Mouse (Mus musculus) intestine, postnatal 0 days (tissue): ENCODE measurements around the gene Gan. TPM values are rescaled to one million over a fixed set of nuclear protein-coding genes. Genes with fewer than 3 reads are reported as not detected.
A peak's percentile ranks its signal among the peaks of the same experiment; 100 is the strongest.

Experiments
- ATAC-seq: fragments of 200-750 bp; cut with Nextera tagmentation; 2 replicates; pipeline ENCODE4 v1.8.0; 2017; ENCODE audit warnings: mild to moderate bottlenecking, moderate TSS enrichment, moderate library complexity
- H3K27ac ChIP-seq: fragments of 300-500 bp; sonication (generic); 2 replicates; pipeline ENCODE4 v1.5.1; 2014; ENCODE audit warnings: mild to moderate bottlenecking, low read depth, low read length, moderate library complexity
- H3K27me3 ChIP-seq: fragments of 300-500 bp; sonication (generic); replicated peaks from 2 replicates; pipeline ENCODE4 v1.6.1; 2014; ENCODE audit warnings: low read length, mixed read lengths; ENCODE audit not compliant: control insufficient read depth, insufficient read depth
- H3K36me3 ChIP-seq: fragments of 300-500 bp; sonication (generic); 2 replicates; pipeline ENCODE4 v1.6.1; 2014; ENCODE audit warnings: mild to moderate bottlenecking, moderate library complexity; ENCODE audit not compliant: control insufficient read depth, insufficient read depth
- H3K4me1 ChIP-seq: fragments of 300-500 bp; sonication (generic); replicated peaks from 2 replicates; pipeline ENCODE4 v1.6.1; 2014; ENCODE audit warnings: antibody characterized with exemption, low read length, mixed read lengths; ENCODE audit not compliant: control insufficient read depth, insufficient read depth
- H3K4me2 ChIP-seq: fragments of 300-500 bp; sonication (generic); replicated peaks from 2 replicates; pipeline ENCODE4 v1.6.1; 2014; ENCODE audit warnings: low read depth, mild to moderate bottlenecking, moderate library complexity
- H3K4me3 ChIP-seq: fragments of 300-500 bp; sonication (generic); 2 replicates; pipeline ENCODE4 v1.5.1; 2014; ENCODE audit warnings: low read depth, low read length
- H3K9ac ChIP-seq: fragments of 300-500 bp; sonication (generic); 2 replicates; pipeline ENCODE4 v1.6.1; 2014; ENCODE audit warnings: mild to moderate bottlenecking, low read depth, low read length
- H3K9me3 ChIP-seq: fragments of 300-500 bp; sonication (generic); 2 replicates; pipeline ENCODE4 v1.6.1; 2016; ENCODE audit warnings: mixed run types; ENCODE audit not compliant: control insufficient read depth
- CTCF ChIP-seq: sonication (generic); IDR thresholded peaks from 2 replicates; pipeline ENCODE4 v1.5.1; 2016; ENCODE audit warnings: low read depth, mild to moderate bottlenecking, control low read depth, antibody characterized with exemption, moderate library complexity
- WGBS: fragments of 180-500 bp; shearing (Covaris S2); extraction: QIAGEN DNeasy Blood & Tissue Kit; methylation state at CpG from one replicate; pipeline ENCODE4 v1.1.7; 2014; 5-methylcytosine and 5-hydroxymethylcytosine counted together
- polyA plus RNA-seq: library from polyadenylated mRNA; unstranded; fragments of >200 nt; fragmentation: Nextera tagmentation; extraction: Ambion mirVana; gene quantifications from 2 replicates; pipeline ENCODE4 v1.2.1, GENCODE M21; 2015

The Gan gene
- polyA plus RNA-seq, 1 experiment from 2014 or later = 1.1 TPM

GRCm38 (mm10) chr8:117174536-117174935 is 16.6 kb downstream of the Gan start:
- no peak for TF ChIP-seq CTCF
- 0 out of 2 replicates have a peak, but pooled peaks cover 3% of the 10 kb centered on the region for H3K4me1 ChIP-seq
- no peaks in the 10 kb centered on the region for H3K9me3 ChIP-seq
- H3K36me3 ChIP-seq = peaks cover 8% of the 10 kb centered on the region; the same call in 1 of the 2 replicates
- 90% methylated on average over 5 of the region's 5 CpGs for WGBS
- no peak overlapping the region for H3K9ac ChIP-seq
- ATAC-seq = no peak
- no peak overlapping the region for H3K4me2 ChIP-seq
- H3K27ac ChIP-seq = no peak overlapping the region
- no peak overlapping the region for H3K4me3 ChIP-seq
- no peaks in the 10 kb centered on the region for H3K27me3 ChIP-seq

DNA sequence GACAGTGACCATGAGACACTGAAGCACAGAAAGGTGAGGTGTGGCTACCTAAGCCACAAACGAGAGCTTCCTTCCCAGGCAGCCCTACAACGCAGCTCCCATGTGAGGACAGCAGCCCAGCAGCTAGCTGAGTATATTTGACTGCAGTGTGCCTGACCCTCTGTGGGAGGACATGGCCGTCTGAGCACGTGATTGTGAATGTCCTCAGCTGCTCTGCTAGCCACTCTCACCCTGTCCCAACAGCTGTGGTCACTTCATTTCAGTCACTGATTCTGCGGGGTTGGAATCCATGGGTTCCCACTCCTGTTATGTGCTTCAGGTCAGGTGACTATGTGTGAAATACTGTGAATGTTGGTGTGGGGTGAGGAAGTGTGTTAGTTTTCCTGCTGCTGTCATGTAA is 18.4 kb downstream of the Gan start:
- Histone ChIP-seq H3K4me3 (no peak overlapping the region), H3K27me3 (no peaks in the 10 kb centered on the region), H3K4me2 (no peak overlapping the region), H3K36me3 (peaks cover 8% of the 10 kb centered on the region; the same call in 1 of the 2 replicates), H3K9me3 (no peaks in the 10 kb centered on the region), H3K9ac (no peak overlapping the region), H3K27ac (no peak overlapping the region), H3K4me1 (0 out of 2 replicates have a peak, but pooled peaks cover 3% of the 10 kb centered on the region)
- TF ChIP-seq CTCF = no peak
- WGBS = 74% methylated on average over 5 of the region's 5 CpGs
- ATAC-seq = no peak

GRCm38 (mm10) chr8:117177236-117177635 is 19.3 kb downstream of the Gan start:
- no peak for TF ChIP-seq CTCF
- peaks cover 8% of the 10 kb centered on the region; the same call in 1 of the 2 replicates for H3K36me3 ChIP-seq
- no peaks in the 10 kb centered on the region for H3K9me3 ChIP-seq
- 0 out of 2 replicates have a peak, but pooled peaks cover 3% of the 10 kb centered on the region for H3K4me1 ChIP-seq
- no peak overlapping the region for H3K4me3 ChIP-seq
- WGBS = 73% methylated on average over 7 of the region's 7 CpGs
- H3K9ac ChIP-seq = no peak overlapping the region
- no peak for ATAC-seq
- no peaks in the 10 kb centered on the region for H3K27me3 ChIP-seq
- H3K27ac ChIP-seq = no peak overlapping the region
- H3K4me2 ChIP-seq = no peak overlapping the region

GRCm38 (mm10) chr8:117178039-117178438 is 20.1 kb downstream of the Gan start:
- Histone ChIP-seq H3K27ac (no peak overlapping the region), H3K27me3 (no peaks in the 10 kb centered on the region), H3K9ac (no peak overlapping the region), H3K9me3 (no peaks in the 10 kb centered on the region), H3K4me2 (no peak overlapping the region), H3K4me1 (no peaks in the 10 kb centered on the region), H3K4me3 (no peak overlapping the region), H3K36me3 (peaks cover 11% of the 10 kb centered on the region; the same call in 1 of the 2 replicates)
- peak; percentile 42 for TF ChIP-seq CTCF
- WGBS = 85% methylated on average over 2 of the region's 2 CpGs
- ATAC-seq = no peak

- Histone ChIP-seq H3K27me3 (no peaks in the 10 kb centered on the region), H3K9me3 (no peaks in the 10 kb centered on the region), H3K4me2 (no peak overlapping the region), H3K9ac (no peak overlapping the region), H3K4me3 (no peak overlapping the region), H3K4me1 (no peaks in the 10 kb centered on the region), H3K36me3 (peaks cover 17% of the 10 kb centered on the region; the same call in 1 of the 2 replicates), H3K27ac (no peak overlapping the region)
- TF ChIP-seq CTCF = no peak
- no peak for ATAC-seq
- 72% methylated on average over 6 of the region's 6 CpGs for WGBS
Measured at GRCm38 (mm10) chr8:117178676-117179075, 20.7 kb downstream of the Gan start.

GRCm38 (mm10) chr8:117182746-117183145 is 24.8 kb downstream of the Gan start:
- H3K9ac ChIP-seq = no peak overlapping the region
- peak; percentile 46 for TF ChIP-seq CTCF
- H3K36me3 ChIP-seq = peaks cover 38% of the 10 kb centered on the region
- 98% methylated on average over 4 of the region's 4 CpGs for WGBS
- no peak overlapping the region for H3K4me3 ChIP-seq
- H3K4me2 ChIP-seq = no peak overlapping the region
- no peaks in the 10 kb centered on the region for H3K27me3 ChIP-seq
- H3K4me1 ChIP-seq = no peaks in the 10 kb centered on the region
- no peak for ATAC-seq
- no peaks in the 10 kb centered on the region for H3K9me3 ChIP-seq
- no peak overlapping the region for H3K27ac ChIP-seq
